Mouse (Mus musculus): ENCODE data around the gene Furin. TPM values are rescaled to one million over a fixed set of nuclear protein-coding genes. Genes with fewer than 3 reads are reported as not detected.

The Furin gene
- total and polyA plus RNA-seq, 3 experiments: 13.7 to 32.3 TPM; not detected in 1

GRCm38 (mm10) chr7:80419278-80419677, 14.0 kb upstream of the Furin start:
- no peak overlapping the region for H3K9ac ChIP-seq (ENCODE audit: control insufficient read depth, low read depth, low read length, poor library complexity, severe bottlenecking)
- DNase-seq (ENCODE audit: low read depth, low spot score): peak; percentile 58
- H3K79me2 ChIP-seq (ENCODE audit: control insufficient read depth, insufficient read depth, low read length, poor library complexity): no peaks in the 10 kb centered on the region
- H3K9me3 ChIP-seq (replicated peaks; ENCODE audit: insufficient read depth, low read length): no peaks in the 10 kb centered on the region
- peak overlapping the region; percentile 26 for H3K27ac ChIP-seq (ENCODE audit: control insufficient read depth, low read depth, low read length)
- H3K4me1 ChIP-seq (ENCODE audit: control insufficient read depth in 1 of 2, insufficient read depth in 2 of 2, low read length in 2 of 2): peaks cover 17 to 55% of the 10 kb centered on the region in 2 experiments
- no peaks in the 10 kb centered on the region for H3K27me3 ChIP-seq (ENCODE audit: control insufficient read depth in 1 of 2, insufficient read depth in 2 of 2, low read length in 2 of 2)
- H3K36me3 ChIP-seq (ENCODE audit: control insufficient read depth in 1 of 2, insufficient read depth in 2 of 2, low read length in 2 of 2): peaks cover 0 to 41% of the 10 kb centered on the region in 2 experiments; a peak in 2 of 4 replicates
- TF ChIP-seq USF1 (IDR thresholded peaks at IDR 0.05; ENCODE audit: low read depth, low read length) (no peak), ETS1 (IDR thresholded peaks at IDR 0.05; ENCODE audit: low read depth, low read length) (peak; percentile 73), MAZ (IDR thresholded peaks at IDR 0.05; ENCODE audit: low read depth, low read length) (0 out of 2 replicates have a peak, but pooled peaks have one; percentile 52), NRF1 (IDR thresholded peaks at IDR 0.05; ENCODE audit: insufficient read depth, low read depth, low read length, poor library complexity, severe bottlenecking) (no peak), ZC3H11A (IDR thresholded peaks at IDR 0.05; ENCODE audit: low read depth, low read length) (no peak), KAT2A (conservative IDR thresholded peaks at IDR 0.05; ENCODE audit: low read depth, low read length) (no peak), USF2 (IDR thresholded peaks at IDR 0.05; ENCODE audit: borderline replicate concordance in 1 of 2, insufficient read depth in 1 of 2, low read depth in 1 of 2, low read length in 2 of 2) (no peak), SIN3A (IDR thresholded peaks at IDR 0.05; ENCODE audit: low read length) (no peak), EP300 (IDR thresholded peaks at IDR 0.05; ENCODE audit: low read depth in 1 of 2, low read length in 2 of 2) (peak; percentile 36 to 38; a peak in 3 of 4 replicates), RAD21 (IDR thresholded peaks at IDR 0.05; ENCODE audit: low read depth, low read length) (no peak), POLR2AphosphoS5 (IDR thresholded peaks at IDR 0.05; ENCODE audit: borderline replicate concordance, low read depth, low read length) (no peak), GATA1 (IDR thresholded peaks at IDR 0.05; ENCODE audit: low read depth, low read length) (peak; percentile 27; the same call in 1 of the 2 replicates), BHLHE40 (IDR thresholded peaks at IDR 0.05; ENCODE audit: borderline replicate concordance, low read depth, low read length) (no peak)
- H3K4me3 ChIP-seq (ENCODE audit: control insufficient read depth in 1 of 2, insufficient read depth in 1 of 2, low read depth in 2 of 2, low read length in 2 of 2): no peak overlapping the region

DNA sequence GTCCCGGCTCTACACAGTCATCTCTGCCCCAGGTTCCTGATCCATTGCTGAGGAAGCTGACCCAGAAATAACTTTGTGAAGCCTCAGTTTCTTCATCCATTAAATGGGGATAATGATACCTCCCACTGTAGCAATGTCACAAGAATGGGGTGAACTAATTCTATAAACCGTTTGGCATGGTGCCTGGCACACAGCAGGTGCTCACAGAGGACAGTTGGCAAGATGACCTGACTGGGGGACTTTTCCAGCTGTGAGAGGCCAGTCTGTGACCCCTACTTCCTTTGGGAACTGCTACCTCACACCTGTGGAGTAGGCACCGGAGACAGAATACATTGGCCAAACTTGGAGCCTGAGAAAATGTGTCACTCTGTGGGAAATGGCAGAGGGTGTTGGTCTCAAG, 12.8 kb upstream of the Furin start:
- H3K4me3 ChIP-seq (ENCODE audit: control insufficient read depth in 1 of 2, insufficient read depth in 1 of 2, low read depth in 2 of 2, low read length in 2 of 2): no peak overlapping the region
- H3K27me3 ChIP-seq (ENCODE audit: control insufficient read depth in 1 of 2, insufficient read depth in 2 of 2, low read length in 2 of 2): no peaks in the 10 kb centered on the region
- peak overlapping the region; percentile 57 for H3K27ac ChIP-seq (ENCODE audit: control insufficient read depth, low read depth, low read length)
- H3K79me2 ChIP-seq (ENCODE audit: control insufficient read depth, insufficient read depth, low read length, poor library complexity): no peaks in the 10 kb centered on the region
- TF ChIP-seq ELF1 (IDR thresholded peaks at IDR 0.05; ENCODE audit: low read depth, low read length) (no peak), JUND (IDR thresholded peaks at IDR 0.05; ENCODE audit: low read depth, low read length) (no peak), E2F4 (IDR thresholded peaks at IDR 0.05; ENCODE audit: borderline replicate concordance, low read depth, low read length) (no peak), POLR2A (IDR thresholded peaks at IDR 0.05; ENCODE audit: control insufficient read depth in 1 of 2, insufficient read depth in 1 of 2, low read depth in 1 of 2, low read length in 2 of 2, poor library complexity in 1 of 2) (no peak), MAX (IDR thresholded peaks at IDR 0.05; ENCODE audit: low read length) (no peak), CTCF (IDR thresholded peaks at IDR 0.05 in 2 of 3, conservative IDR thresholded peaks at IDR 0.05 in 1 of 3; ENCODE audit: control insufficient read depth in 1 of 3, insufficient read depth in 1 of 3, low read depth in 2 of 3, low read length in 3 of 3, poor library complexity in 1 of 3, severe bottlenecking in 1 of 3) (no peak)
- peaks cover 0 to 41% of the 10 kb centered on the region in 2 experiments; a peak in 2 of 4 replicates for H3K36me3 ChIP-seq (ENCODE audit: control insufficient read depth in 1 of 2, insufficient read depth in 2 of 2, low read length in 2 of 2)
- no peak for DNase-seq (ENCODE audit: low read depth, low spot score)
- no peaks in the 10 kb centered on the region for H3K9me3 ChIP-seq (replicated peaks; ENCODE audit: insufficient read depth, low read length)
- H3K4me1 ChIP-seq (ENCODE audit: control insufficient read depth in 1 of 2, insufficient read depth in 2 of 2, low read length in 2 of 2): peaks cover 17 to 58% of the 10 kb centered on the region in 2 experiments
- H3K9ac ChIP-seq (ENCODE audit: control insufficient read depth, low read depth, low read length, poor library complexity, severe bottlenecking): no peak overlapping the region

Measured in MEL (cell line).